Mouse (Mus musculus) embryo, embryonic 10 days (tissue): ENCODE results near the gene Calhm5.

ENCODE experiments used
- DNase-seq: peaks from one replicate; pipeline ENCODE4 v3.0.0-alpha.2; 2015; ENCODE audit warnings: low spot score

Calhm5 gene

DNA sequence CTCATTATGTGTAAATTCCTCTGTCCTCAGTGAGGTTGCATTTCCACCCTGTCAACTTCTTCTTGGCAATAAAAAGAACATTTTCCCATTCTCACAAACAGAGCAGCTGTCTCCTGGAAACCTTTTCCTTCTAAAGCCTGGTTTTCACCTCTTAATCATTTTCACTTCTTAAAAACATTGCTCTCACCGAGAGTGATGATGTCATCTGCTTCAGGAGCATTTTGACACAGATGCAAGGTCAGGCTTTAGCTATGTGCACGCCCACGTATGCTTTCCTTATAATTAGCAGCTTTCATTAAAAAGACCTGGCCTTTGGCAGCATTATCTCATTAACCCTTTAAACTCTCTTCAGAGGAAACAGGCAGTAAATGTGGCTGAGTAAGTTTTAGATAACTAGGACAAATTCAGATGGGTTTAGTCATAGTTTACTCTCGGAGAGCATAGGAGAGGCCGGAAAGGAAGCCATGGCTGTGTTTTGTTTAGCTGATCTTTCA lies 25.3 kb downstream of the Calhm5 start:
- peak; percentile 8 for DNase-seq

DNA sequence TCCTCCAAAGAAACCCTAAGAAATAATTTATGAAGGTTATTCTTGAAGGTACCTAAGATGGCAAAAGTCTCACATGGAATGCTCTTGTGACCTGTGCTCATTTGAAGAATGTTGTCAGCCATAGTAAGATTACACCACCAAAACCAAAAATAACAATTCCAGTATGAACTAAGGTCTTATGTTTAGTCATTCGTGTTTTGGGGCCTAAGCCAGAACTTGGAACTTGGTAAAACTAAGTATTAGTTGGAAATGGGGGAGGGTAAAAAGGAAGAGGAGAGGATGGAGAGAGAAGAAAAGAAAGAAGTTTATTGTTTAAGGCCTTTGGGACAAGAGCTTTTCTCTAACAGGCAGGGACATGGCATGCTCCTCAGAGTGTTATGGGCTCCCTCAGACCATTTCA lies 26.7 kb downstream of the Calhm5 start:
- DNase-seq = no peak

DNA sequence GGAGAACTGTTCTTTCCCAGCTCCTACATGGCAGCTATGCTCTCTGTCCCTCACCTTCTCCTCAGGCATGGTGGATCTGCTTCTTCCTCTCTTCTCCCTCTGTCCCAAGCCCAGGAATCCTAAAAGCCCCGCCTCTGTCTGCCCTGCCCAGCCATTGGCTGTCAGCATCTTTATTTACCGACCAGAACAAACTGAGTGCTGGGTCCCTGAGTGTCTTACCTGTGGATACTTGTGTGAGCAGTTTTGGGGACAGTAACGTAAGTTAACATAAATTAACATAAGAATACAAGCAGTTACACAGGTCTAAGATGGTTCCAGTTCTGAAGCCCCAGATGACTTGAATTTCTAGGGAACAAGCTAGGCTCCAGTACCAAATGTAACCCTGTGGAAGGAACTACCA lies 29.7 kb downstream of the Calhm5 start:
- DNase-seq = no peak

DNA sequence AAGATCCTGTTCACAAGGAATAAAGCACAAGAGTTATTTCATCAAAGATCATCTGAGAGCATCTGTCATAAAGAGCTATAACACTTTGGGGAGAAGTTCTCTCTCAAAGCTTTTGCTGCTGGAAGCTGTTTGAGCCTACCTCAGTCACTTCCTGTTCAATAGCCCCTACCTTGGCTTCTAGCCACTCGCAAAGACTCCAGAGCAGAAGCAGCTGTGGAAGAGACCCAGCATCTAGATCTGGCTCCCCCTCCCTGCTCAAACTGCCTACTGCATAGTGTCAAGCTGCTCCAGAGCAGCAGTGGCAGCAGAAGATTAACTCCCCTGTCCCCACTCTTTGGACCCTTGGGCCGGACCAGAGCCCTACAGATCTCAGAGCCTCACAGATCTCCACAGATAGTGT lies 42.3 kb downstream of the Calhm5 start:
- DNase-seq = no peak

DNA sequence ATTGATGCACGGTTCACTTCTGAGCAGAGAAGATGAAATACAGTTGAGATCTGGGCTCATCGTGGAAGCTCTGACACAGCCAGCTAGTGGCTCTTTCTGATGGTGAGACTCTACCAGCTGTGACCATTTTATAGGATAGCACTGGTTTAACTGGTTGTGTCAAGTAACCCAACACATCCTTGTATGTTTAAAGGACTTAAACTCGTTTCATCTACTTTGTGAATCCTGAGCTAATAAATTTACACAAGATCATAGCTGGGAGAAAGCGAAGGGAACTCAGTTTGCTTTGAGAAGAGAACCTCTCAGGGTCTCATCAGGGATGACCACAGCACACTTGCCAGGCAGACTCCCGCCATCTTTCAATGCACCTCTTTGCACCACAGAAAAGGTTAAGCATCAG lies 52.1 kb downstream of the Calhm5 start, which contains the start of gene Calhm4:
Calhm4 (minus strand) TSS at position 101 of the 400 bp plus-strand sequence.
- no peak for DNase-seq
